Mouse (Mus musculus) liver, embryonic 11.5 days (tissue): ENCODE measurements around the gene Gm34653. TPM values are rescaled to one million over a fixed set of nuclear protein-coding genes. Genes with fewer than 3 reads are reported as not detected.
"Not testable (repeated sequence)": the region's sequence is repeated elsewhere in the genome, so short reads cannot be mapped to it uniquely, and the experiment has no call there.

ENCODE experiments used
- ATAC-seq: fragments of 200-750 bp; cut with Nextera tagmentation; replicated peaks from 2 replicates; pipeline ENCODE4 v1.8.0; 2017; ENCODE audit warnings: moderate number of reproducible peaks, mild to moderate bottlenecking, moderate TSS enrichment, moderate library complexity; ENCODE audit not compliant: low FRiP score
- DNase-seq: peaks from one replicate; pipeline ENCODE4 v3.0.0-alpha.2; 2017; ENCODE audit warnings: low spot score
- H3K27ac ChIP-seq: fragments of 300-500 bp; sonication (generic); 2 replicates; pipeline ENCODE4 v1.5.1; 2014; ENCODE audit warnings: mild to moderate bottlenecking, low read depth, low read length, control low read depth
- H3K27me3 ChIP-seq: fragments of 300-500 bp; sonication (generic); replicated peaks from 2 replicates; pipeline ENCODE4 v1.6.1; 2014; ENCODE audit warnings: low read length, mixed read lengths; ENCODE audit not compliant: control insufficient read depth, insufficient read depth
- H3K36me3 ChIP-seq: fragments of 300-500 bp; sonication (generic); 2 replicates; pipeline ENCODE4 v1.6.1; 2014; ENCODE audit warnings: mild to moderate bottlenecking, low read length, moderate library complexity, mixed read lengths; ENCODE audit not compliant: control insufficient read depth, insufficient read depth
- H3K4me1 ChIP-seq: fragments of 300-500 bp; sonication (generic); replicated peaks from 2 replicates; pipeline ENCODE4 v1.6.1; 2014; ENCODE audit warnings: low read length, mixed read lengths; ENCODE audit not compliant: control insufficient read depth, insufficient read depth
- H3K4me2 ChIP-seq: fragments of 300-500 bp; sonication (generic); 2 replicates; pipeline ENCODE4 v1.6.1; 2014; ENCODE audit warnings: mild to moderate bottlenecking, control low read depth, moderate library complexity
- H3K4me3 ChIP-seq: fragments of 300-500 bp; sonication (generic); 2 replicates; pipeline ENCODE4 v1.5.1; 2014; ENCODE audit warnings: low read depth, low read length, control low read depth
- H3K9ac ChIP-seq: fragments of 300-500 bp; sonication (generic); 2 replicates; pipeline ENCODE4 v1.6.1; 2014; ENCODE audit warnings: low read depth, low read length, control low read depth
- H3K9me3 ChIP-seq: fragments of 300-500 bp; sonication (generic); 2 replicates; pipeline ENCODE4 v1.6.1; 2016; ENCODE audit warnings: low read length, inconsistent platforms, mixed read lengths; ENCODE audit not compliant: control insufficient read depth
- WGBS: fragments of 180-500 bp; shearing (Covaris S2); extraction: QIAGEN DNeasy Blood & Tissue Kit; methylation state at CpG from one replicate; pipeline ENCODE4 v1.1.7; 2014; 5-methylcytosine and 5-hydroxymethylcytosine counted together
- polyA plus RNA-seq: library from polyadenylated mRNA; unstranded; fragments of >200 nt; fragmentation: Nextera tagmentation; extraction: Ambion mirVana; gene quantifications from 2 replicates; pipeline ENCODE4 v1.2.1, GENCODE M21; 2014

The Gm34653 gene
- polyA plus RNA-seq, 1 experiment from 2014 or later = not detected

DNA sequence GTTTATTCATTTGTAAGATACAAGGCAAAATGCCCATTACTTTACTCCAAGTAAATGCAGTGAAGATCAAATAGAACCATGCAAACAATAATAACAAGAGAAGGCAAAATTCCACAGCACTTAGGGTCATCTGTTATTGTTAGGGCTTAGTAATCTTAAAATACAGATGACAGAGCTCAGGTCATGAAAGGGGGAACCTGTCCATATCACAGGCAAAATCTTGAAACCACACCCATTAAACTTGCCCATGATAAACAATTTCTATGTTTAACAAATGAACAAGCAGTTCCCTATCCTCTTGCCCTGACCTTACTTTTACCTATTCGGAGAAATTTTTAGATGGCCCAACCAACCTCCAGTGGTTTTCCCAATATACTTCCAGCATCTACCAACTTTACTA, 23.2 kb upstream of the Gm34653 start:
- H3K4me1 ChIP-seq = peaks cover 34% of the 10 kb centered on the region
- no peak overlapping the region for H3K27ac ChIP-seq
- ATAC-seq = no peak
- DNase-seq = no peak
- H3K4me2 ChIP-seq = peak overlapping the region; percentile 35
- WGBS = 78% methylated on average over 1 of the region's 1 CpGs
- H3K36me3 ChIP-seq = peaks cover 17% of the 10 kb centered on the region
- no peaks in the 10 kb centered on the region for H3K27me3 ChIP-seq
- no peak overlapping the region for H3K4me3 ChIP-seq
- no peak overlapping the region for H3K9ac ChIP-seq
- no peaks in the 10 kb centered on the region for H3K9me3 ChIP-seq

DNA sequence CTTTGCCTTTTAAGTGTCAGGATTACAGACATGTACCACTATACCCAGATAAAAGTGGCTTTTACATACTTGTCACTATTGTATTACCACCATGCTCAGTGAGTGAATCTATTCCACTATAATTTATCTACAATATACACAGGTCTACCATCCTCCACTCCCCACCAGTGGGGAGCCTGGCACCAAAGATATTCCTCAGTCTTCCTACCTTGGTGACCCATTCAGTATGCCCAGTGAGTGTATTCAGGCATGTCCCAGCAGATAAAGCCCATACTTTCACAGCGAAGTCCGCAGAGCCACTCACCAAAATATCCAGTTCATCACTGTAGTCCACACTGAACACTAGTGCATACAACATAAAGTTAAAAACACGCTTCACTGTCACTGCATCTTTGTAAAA, 22.0 kb upstream of the Gm34653 start:
- peaks cover 15% of the 10 kb centered on the region for H3K36me3 ChIP-seq

DNA sequence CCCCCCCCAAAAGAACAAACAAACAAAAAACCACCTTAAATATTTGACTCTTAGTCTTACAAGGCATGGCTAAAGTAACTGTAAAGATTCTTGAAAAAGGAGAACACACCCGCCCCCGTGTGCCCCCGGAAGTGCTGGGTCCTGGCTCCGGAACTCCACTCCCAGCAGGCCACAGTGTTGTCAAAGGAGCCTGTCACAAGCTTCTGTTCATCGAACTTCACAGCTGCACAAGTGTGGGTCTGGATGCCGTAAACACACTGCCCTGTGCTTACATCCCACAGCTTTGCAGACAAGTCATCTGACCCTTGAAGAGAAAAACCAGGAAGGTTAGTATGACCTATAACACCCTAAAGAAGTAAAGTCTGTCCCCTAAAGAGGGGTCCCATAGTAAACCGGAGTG, 20.1 kb upstream of the Gm34653 start:
- no peaks in the 10 kb centered on the region for H3K27me3 ChIP-seq

More for the DNA sequence above, 22.0 kb upstream of the Gm34653 start:
- ATAC-seq = peak; percentile 58
- DNase-seq = no peak
- Histone ChIP-seq H3K4me3 (no peak overlapping the region), H3K9ac (no peak overlapping the region), H3K4me2 (no peak overlapping the region), H3K27ac (no peak overlapping the region; the same call in none of the 2 replicates), H3K4me1 (peaks cover 24% of the 10 kb centered on the region), H3K9me3 (no peaks in the 10 kb centered on the region), H3K27me3 (no peaks in the 10 kb centered on the region)
- 89% methylated on average over 3 of the region's 3 CpGs for WGBS

DNA sequence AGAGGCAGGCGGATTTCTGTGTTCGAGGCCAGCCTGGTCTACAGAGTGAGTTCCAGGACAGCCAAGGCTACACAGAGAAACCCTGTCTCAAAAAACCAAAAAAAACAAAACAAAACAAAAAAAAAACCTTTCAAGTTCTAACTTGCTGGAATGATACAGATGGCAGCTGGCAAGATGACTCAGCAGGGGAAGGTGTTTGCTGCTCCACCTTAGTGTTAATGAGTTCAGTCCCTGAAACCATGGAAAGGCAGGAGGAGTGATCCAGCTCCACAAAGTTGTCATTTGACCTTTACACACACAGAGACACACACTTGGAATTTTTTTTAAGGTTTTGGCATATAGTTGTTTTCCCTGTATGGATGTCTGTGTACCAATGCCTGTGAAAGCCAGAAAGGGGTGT, 16.9 kb upstream of the Gm34653 start:
- H3K9me3 ChIP-seq, H3K9ac ChIP-seq, H3K27me3 ChIP-seq, ATAC-seq, H3K27ac ChIP-seq, H3K4me2 ChIP-seq, DNase-seq, H3K4me1 ChIP-seq, H3K4me3 ChIP-seq: not testable (repeated sequence)
- WGBS = 89% methylated on average over 2 of the region's 2 CpGs
- peaks cover 25% of the 10 kb centered on the region for H3K36me3 ChIP-seq

More for the DNA sequence above, 20.1 kb upstream of the Gm34653 start:
- no peak overlapping the region for H3K9ac ChIP-seq
- peaks cover 21% of the 10 kb centered on the region for H3K4me1 ChIP-seq
- ATAC-seq (no peak), DNase-seq (no peak)
- WGBS = 79% methylated on average over 7 of the region's 7 CpGs
- no peak overlapping the region for H3K4me2 ChIP-seq
- H3K36me3 ChIP-seq = peaks cover 20% of the 10 kb centered on the region
- H3K27ac ChIP-seq = no peak overlapping the region
- no peak overlapping the region for H3K4me3 ChIP-seq
- no peaks in the 10 kb centered on the region for H3K9me3 ChIP-seq

DNA sequence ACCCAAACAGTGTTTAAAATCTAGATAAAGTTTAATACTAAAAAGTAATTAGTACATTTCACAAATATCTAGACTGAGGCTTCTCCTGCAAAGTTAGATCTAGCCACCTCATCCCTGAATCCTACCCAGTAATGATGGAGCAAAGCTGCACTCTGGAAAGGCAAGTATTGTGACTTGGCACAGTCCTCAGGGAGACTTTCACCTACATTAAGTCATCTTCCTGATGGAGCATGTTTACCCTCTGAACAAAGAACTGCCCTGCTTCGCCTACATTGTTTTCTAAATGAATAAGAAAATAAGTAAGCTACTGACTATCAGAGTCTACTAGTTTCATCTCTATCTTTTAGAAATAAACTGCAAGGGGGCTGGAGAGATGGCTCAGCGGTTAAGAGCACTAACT, 14.3 kb upstream of the Gm34653 start:
- no peaks in the 10 kb centered on the region for H3K9me3 ChIP-seq
- no peak overlapping the region for H3K27ac ChIP-seq
- ATAC-seq = no peak
- no peak overlapping the region for H3K9ac ChIP-seq
- peaks cover 9% of the 10 kb centered on the region for H3K4me1 ChIP-seq
- whole genome bisulfite sequencing = 95% methylated on average over 2 of the region's 2 CpGs
- H3K27me3 ChIP-seq = no peaks in the 10 kb centered on the region
- H3K4me2 ChIP-seq = no peak overlapping the region
- no peak overlapping the region for H3K4me3 ChIP-seq
- H3K36me3 ChIP-seq = peaks cover 26% of the 10 kb centered on the region
- no peak for DNase-seq

DNA sequence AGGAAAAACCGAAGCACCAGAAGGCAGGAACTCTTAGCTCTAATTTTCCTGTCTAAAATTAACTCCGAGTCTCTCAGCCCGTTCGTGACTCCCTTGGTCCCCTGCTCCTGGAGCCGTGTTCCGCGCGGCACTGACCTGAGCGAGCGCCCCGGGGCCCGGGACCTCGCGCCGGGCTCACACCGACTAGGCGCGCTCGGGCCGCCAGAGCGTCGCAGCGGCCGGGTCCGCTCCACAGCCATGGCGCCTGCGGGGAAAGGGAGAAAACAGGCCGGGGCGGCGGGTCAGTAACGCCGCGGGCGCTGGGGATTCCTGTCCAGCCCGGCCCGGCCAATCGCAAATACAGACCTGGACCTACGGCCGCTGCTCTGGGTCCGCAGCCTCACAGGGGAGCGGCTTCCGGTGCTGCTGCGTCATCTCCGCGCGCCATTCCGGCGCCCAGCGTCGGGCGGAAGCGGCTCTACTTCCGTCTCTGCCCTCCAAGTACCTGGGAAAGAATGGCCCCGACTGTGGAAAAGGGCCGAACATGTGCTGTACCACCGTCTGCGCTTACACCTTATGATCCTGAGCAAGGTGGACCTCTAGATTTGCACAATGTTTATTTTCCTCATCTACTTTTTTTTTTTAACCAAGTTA, 6.9 kb upstream of the Gm34653 start, which contains the start of gene Fbxw2:
TSS of gene Fbxw2 (minus strand) at position 485 of the 633 bp plus-strand sequence.
- H3K9me3 ChIP-seq = no peaks in the 10 kb centered on the region
- peaks cover 6% of the 10 kb centered on the region for H3K36me3 ChIP-seq
- peak within 1 kb of the TSS; percentile 90 for H3K9ac ChIP-seq
- peaks cover 26% of the 10 kb centered on the region for H3K4me1 ChIP-seq
- peak within 1 kb of the TSS; percentile 85 for H3K4me2 ChIP-seq
- peak within 1 kb of the TSS; percentile 86 for H3K4me3 ChIP-seq
- ATAC-seq = peak; percentile 98
- DNase-seq = peak; percentile 90
- peak within 1 kb of the TSS; percentile 87 for H3K27ac ChIP-seq
- no peaks in the 10 kb centered on the region for H3K27me3 ChIP-seq
- under 1% methylated on average over 55 of the region's 57 CpGs for whole genome bisulfite sequencing

DNA sequence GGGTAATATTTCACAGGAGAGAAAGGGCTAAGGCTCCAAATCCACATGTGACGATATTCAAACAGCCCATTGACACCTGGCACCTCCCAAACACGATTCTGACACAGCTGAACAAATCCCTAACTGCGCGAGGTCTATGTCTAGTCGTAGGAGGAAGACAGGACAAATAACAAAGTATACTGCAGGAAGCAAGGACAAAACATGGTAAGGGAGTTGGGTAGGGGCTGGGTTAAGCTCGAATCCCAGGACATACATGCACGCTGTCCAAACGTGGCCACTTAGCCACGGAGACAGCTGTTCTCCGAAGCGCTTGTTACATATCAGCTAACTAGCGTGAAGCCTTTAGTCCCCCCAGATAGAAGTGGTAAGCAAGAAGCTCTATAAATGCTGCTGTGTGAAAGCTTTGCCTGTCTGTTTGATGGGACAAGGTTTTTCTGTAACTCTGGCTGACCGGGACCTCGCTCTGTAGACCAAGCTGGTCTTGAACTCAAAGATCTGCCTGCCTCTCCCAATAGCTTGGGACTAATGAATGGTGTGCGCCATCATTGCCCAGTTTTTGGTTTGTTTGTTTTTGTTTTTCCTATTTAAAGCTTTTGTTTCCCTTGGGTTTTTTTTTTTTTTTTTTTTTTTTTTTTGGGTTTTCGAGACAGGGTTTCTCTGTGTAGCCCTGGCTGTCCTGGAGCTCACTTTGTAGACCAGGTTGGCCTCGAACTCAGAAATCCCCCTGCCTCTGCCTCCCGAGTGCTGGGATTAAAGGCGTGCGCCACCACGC, 6.2 kb upstream of the Gm34653 start:
- Histone ChIP-seq H3K4me1 (peaks cover 26% of the 10 kb centered on the region), H3K36me3 (peaks cover 2% of the 10 kb centered on the region; the same call in 1 of the 2 replicates), H3K9me3 (no peaks in the 10 kb centered on the region), H3K27me3 (no peaks in the 10 kb centered on the region), H3K9ac (peak overlapping the region; percentile 90), H3K4me3 (peak overlapping the region; percentile 86), H3K4me2 (peak overlapping the region; percentile 85), H3K27ac (peak overlapping the region; percentile 87)
- 32% methylated on average over 20 of the region's 21 CpGs for WGBS
- DNase-seq (peak; percentile 39), ATAC-seq (no peak; the same call in 1 of the 2 replicates)

DNA sequence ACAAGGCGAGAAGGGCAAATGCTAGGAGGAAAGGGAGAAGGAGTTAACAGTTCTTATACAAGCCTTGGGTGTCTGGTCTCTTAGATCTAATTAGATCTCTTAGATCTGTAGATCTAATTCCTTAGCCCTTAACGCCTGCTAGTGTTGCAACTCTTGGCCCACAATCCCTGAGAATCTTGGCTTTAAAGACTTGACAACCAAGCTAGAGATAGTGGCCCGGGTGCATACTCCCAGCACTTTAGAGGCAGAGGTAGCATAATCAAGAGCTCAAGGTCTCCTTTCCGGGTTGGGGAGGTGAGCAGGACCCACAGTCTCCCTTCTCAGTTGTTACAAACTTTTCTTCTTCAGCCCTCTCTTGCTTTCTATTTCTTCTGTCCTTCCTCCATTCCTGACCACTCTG, 5.2 kb upstream of the Gm34653 start:
- 86% methylated on average over 4 of the region's 4 CpGs for WGBS
- peaks cover 21% of the 10 kb centered on the region for H3K4me1 ChIP-seq
- H3K4me3 ChIP-seq = no peak overlapping the region
- H3K9ac ChIP-seq = no peak overlapping the region
- no peak for ATAC-seq
- H3K4me2 ChIP-seq = no peak overlapping the region; the same call in 1 of the 2 replicates
- DNase-seq = no peak
- H3K9me3 ChIP-seq = no peaks in the 10 kb centered on the region
- H3K36me3 ChIP-seq = peaks cover 1% of the 10 kb centered on the region; the same call in 1 of the 2 replicates
- no peaks in the 10 kb centered on the region for H3K27me3 ChIP-seq
- H3K27ac ChIP-seq = peak overlapping the region; percentile 58; the same call in 1 of the 2 replicates
